Mouse (Mus musculus) lung, adult 2 months (tissue): Measurements from ENCODE around the gene Foxp1. TPM values are rescaled to one million over a fixed set of nuclear protein-coding genes. Genes with fewer than 3 reads are reported as not detected.

Experiments
- DNase-seq: peaks from one replicate; pipeline ENCODE4 v3.0.0; 2022
- H3K4me1 ChIP-seq: fragments of 200-500 bp; 2 replicates; pipeline ENCODE4 v1.6.1; 2011; ENCODE audit warnings: low read length; ENCODE audit not compliant: control insufficient read depth, insufficient read depth
- H3K4me3 ChIP-seq: fragments of 200-500 bp; replicated peaks from 2 replicates; pipeline ENCODE3; 2011; ENCODE audit warnings: low read depth, mild to moderate bottlenecking, control low read depth, low read length; ENCODE audit errors: extremely low read depth
- CTCF ChIP-seq: fragments of 200-500 bp; IDR thresholded peaks from 2 replicates; pipeline ENCODE4 v1.5.1; 2011; ENCODE audit warnings: mild to moderate bottlenecking, low read length, control low read depth; ENCODE audit not compliant: insufficient read depth
- POLR2A ChIP-seq: fragments of 200-500 bp; IDR thresholded peaks from 2 replicates; pipeline ENCODE4 v1.6.1; 2011; ENCODE audit warnings: low read depth, mild to moderate bottlenecking, control low read depth, low read length, borderline replicate concordance; ENCODE audit errors: extremely low read depth
- WGBS: fragments of 180-500 bp; shearing (Covaris S2); methylation state at CpG from one replicate; pipeline ENCODE4 v1.1.7; 2018; 5-methylcytosine and 5-hydroxymethylcytosine counted together
- polyA plus RNA-seq: library from polyadenylated mRNA; depleted of rRNA; stranded (reverse); fragments of >200 nt; gene quantifications from 2 replicates; pipeline ENCODE4 v1.2.3, GENCODE M21; 2012

Gene Foxp1
- polyA plus RNA-seq, 1 experiment = 135 TPM

- TF ChIP-seq POLR2A = no peak
- Histone ChIP-seq H3K4me1 (no peaks in the 10 kb centered on the region), H3K4me3 (no peak overlapping the region)
- DNase-seq = no peak
- 61% methylated on average over 2 of the region's 2 CpGs for WGBS
Measured at GRCm38 (mm10) chr6:99353441-99353840, 169.1 kb downstream of the Foxp1 start.

- H3K4me3 ChIP-seq = no peak overlapping the region
- WGBS = 82% methylated on average over 3 of the region's 3 CpGs
- TF ChIP-seq CTCF = no peak
- no peak for TF ChIP-seq POLR2A
- DNase-seq = no peak
- no peaks in the 10 kb centered on the region for H3K4me1 ChIP-seq
Measured at GRCm38 (mm10) chr6:99350566-99350965, 172.0 kb downstream of the Foxp1 start.

- Histone ChIP-seq H3K4me1 (no peaks in the 10 kb centered on the region), H3K4me3 (no peak overlapping the region)
- 70% methylated on average over 5 of the region's 5 CpGs for WGBS
- TF ChIP-seq CTCF (no peak), POLR2A (no peak)
- no peak for DNase-seq
Measured at GRCm38 (mm10) chr6:99350156-99350555, 172.4 kb downstream of the Foxp1 start.

- 67% methylated on average over 10 of the region's 10 CpGs for WGBS
- Histone ChIP-seq H3K4me3 (no peak overlapping the region), H3K4me1 (no peaks in the 10 kb centered on the region; the same call in 1 of the 2 replicates)
- no peak for TF ChIP-seq CTCF
- DNase-seq = no peak
Measured at GRCm38 (mm10) chr6:99347836-99348235, 174.7 kb downstream of the Foxp1 start.

GRCm38 (mm10) chr6:99344966-99345365 lies 177.6 kb downstream of the Foxp1 start:
- Histone ChIP-seq H3K4me1 (no peaks in the 10 kb centered on the region; the same call in 1 of the 2 replicates), H3K4me3 (no peak overlapping the region)
- 96% methylated on average over 7 of the region's 7 CpGs for WGBS
- TF ChIP-seq CTCF (no peak), POLR2A (no peak)
- DNase-seq = no peak

GRCm38 (mm10) chr6:99344357-99344756 lies 178.2 kb downstream of the Foxp1 start:
- no peak overlapping the region for H3K4me3 ChIP-seq
- TF ChIP-seq POLR2A (no peak), CTCF (no peak)
- DNase-seq = no peak
- 39% methylated on average over 3 of the region's 3 CpGs for WGBS
- no peaks in the 10 kb centered on the region; the same call in 1 of the 2 replicates for H3K4me1 ChIP-seq

- no peak for TF ChIP-seq POLR2A
- TF ChIP-seq CTCF = no peak
- no peak overlapping the region for H3K4me3 ChIP-seq
- H3K4me1 ChIP-seq = no peaks in the 10 kb centered on the region; the same call in 1 of the 2 replicates
- WGBS = 56% methylated on average over 3 of the region's 3 CpGs
- no peak for DNase-seq
Measured at GRCm38 (mm10) chr6:99343815-99344214, 178.7 kb downstream of the Foxp1 start.

GRCm38 (mm10) chr6:99342416-99342815 lies 180.1 kb downstream of the Foxp1 start:
- Histone ChIP-seq H3K4me1 (peaks cover 4% of the 10 kb centered on the region), H3K4me3 (no peak overlapping the region)
- TF ChIP-seq POLR2A = no peak
- no peak for TF ChIP-seq CTCF
- WGBS = 94% methylated on average over 3 of the region's 3 CpGs
- no peak for DNase-seq

- peaks cover 4% of the 10 kb centered on the region for H3K4me1 ChIP-seq
- no peak for DNase-seq
- no peak overlapping the region for H3K4me3 ChIP-seq
- TF ChIP-seq POLR2A (no peak), CTCF (no peak)
- 88% methylated on average over 4 of the region's 4 CpGs for WGBS
Measured at GRCm38 (mm10) chr6:99340902-99341301, 181.6 kb downstream of the Foxp1 start.

GRCm38 (mm10) chr6:99339986-99340721 lies 182.4 kb downstream of the Foxp1 start:
- TF ChIP-seq CTCF (no peak), POLR2A (no peak)
- peaks cover 5% of the 10 kb centered on the region for H3K4me1 ChIP-seq
- no peak for DNase-seq
- WGBS = 91% methylated on average over 10 of the region's 10 CpGs
- no peak overlapping the region for H3K4me3 ChIP-seq
